Comparison of ENCODE assay signal across 8 mouse cellular contexts in genomic region chr5:35728957-35729460, GRCm38 (mm10). TPM values are rescaled to one million over a fixed set of nuclear protein-coding genes. Genes with fewer than 3 reads are reported as not detected.
DNase-seq lines count a peak whose midpoint lies in the region; ATAC-seq and TF ChIP-seq lines count a peak whose summit lies in the region.

No protein-coding gene starts in this region.

- H3K36me3 ChIP-seq in embryonic facial prominence, embryonic 10.5 days (replicated peaks): no peaks in the 10 kb centered on the region
- H3K36me3 ChIP-seq in heart, embryonic 14.5 days (ENCODE audit: control insufficient read depth, insufficient read depth, low read length): no peaks in the 10 kb centered on the region
- H3K36me3 ChIP-seq in kidney, embryonic 16.5 days (ENCODE audit: insufficient read depth, low read length): no peaks in the 10 kb centered on the region
- H3K36me3 ChIP-seq in liver, embryonic 12.5 days: no peaks in the 10 kb centered on the region
- no peaks in the 10 kb centered on the region for H3K36me3 ChIP-seq in thymus, adult 2 months (ENCODE audit: control insufficient read depth, insufficient read depth, low read length)

- peak; percentile 90 for DNase-seq in A20 (ENCODE audit: low read depth, low spot score)
- peak; percentile 73 to 87 for DNase-seq in adrenal gland, adult (ENCODE audit: inconsistent age in 2 of 2, low spot score in 1 of 2)
- DNase-seq in embryonic facial prominence, embryonic 10.5 days (ENCODE audit: low spot score): peak; percentile 70
- DNase-seq in natural killer cell, adult 2 months (ENCODE audit: low spot score in 2 of 2): peak; percentile 72 to 73
- peak; percentile 47 for DNase-seq in thymus, adult 2 months

- H3K4me3 ChIP-seq in embryonic facial prominence, embryonic 10.5 days: peak overlapping the region; percentile 14
- H3K4me3 ChIP-seq in heart, embryonic 14.5 days (ENCODE audit: control insufficient read depth in 1 of 2, insufficient read depth in 1 of 2, low read depth in 1 of 2, low read length in 2 of 2): peak overlapping the region; percentile 33 to 44
- H3K4me3 ChIP-seq in kidney, embryonic 16.5 days (ENCODE audit: low read length): peak overlapping the region; percentile 44
- peak overlapping the region; percentile 25 for H3K4me3 ChIP-seq in liver, embryonic 12.5 days
- peak overlapping the region; percentile 19; the same call in 1 of the 2 replicates for H3K4me3 ChIP-seq in thymus, adult 2 months (ENCODE audit: control insufficient read depth, insufficient read depth, low read length)

- H3K9ac ChIP-seq in heart, embryonic 14.5 days (ENCODE audit: low read length): peak overlapping the region; percentile 69
- H3K9ac ChIP-seq in kidney, embryonic 16.5 days (replicated peaks; ENCODE audit: low read length): peak overlapping the region; percentile 37
- 0 out of 2 replicates have a peak overlapping the region, but pooled peaks have one; percentile 36 for H3K9ac ChIP-seq in liver, embryonic 12.5 days

- peak overlapping the region; percentile 57 for H3K4me2 ChIP-seq in heart, embryonic 14.5 days (ENCODE audit: low read length)
- peak overlapping the region; percentile 54 for H3K4me2 ChIP-seq in kidney, embryonic 16.5 days (replicated peaks; ENCODE audit: low read depth, low read length)
- peak overlapping the region; percentile 41 for H3K4me2 ChIP-seq in liver, embryonic 12.5 days

- H3K27ac ChIP-seq in embryonic facial prominence, embryonic 10.5 days (replicated peaks): peak overlapping the region; percentile 80
- H3K27ac ChIP-seq in heart, embryonic 14.5 days (replicated peaks in 1 of 2; ENCODE audit: control insufficient read depth in 1 of 2, insufficient read depth in 1 of 2, low read depth in 2 of 2, low read length in 2 of 2): peak overlapping the region; percentile 89 to 93
- peak overlapping the region; percentile 98 for H3K27ac ChIP-seq in kidney, embryonic 16.5 days (ENCODE audit: low read length)
- peak overlapping the region; percentile 61 for H3K27ac ChIP-seq in liver, embryonic 12.5 days
- no peak overlapping the region for H3K27ac ChIP-seq in thymus, adult 2 months (ENCODE audit: control insufficient read depth, insufficient read depth, low read length)

- H3K9me3 ChIP-seq in embryonic facial prominence, embryonic 10.5 days: no peaks in the 10 kb centered on the region
- no peaks in the 10 kb centered on the region for H3K9me3 ChIP-seq in heart, embryonic 14.5 days (ENCODE audit: control insufficient read depth, low read length)
- no peaks in the 10 kb centered on the region for H3K9me3 ChIP-seq in kidney, embryonic 16.5 days (ENCODE audit: low read length)
- no peaks in the 10 kb centered on the region for H3K9me3 ChIP-seq in liver, embryonic 12.5 days (replicated peaks)

- TF ChIP-seq CTCF in thymus, adult 2 months (IDR thresholded peaks at IDR 0.05; ENCODE audit: borderline replicate concordance, control insufficient read depth, extremely low read depth, insufficient read depth, low read length, poor library complexity): no peak

- H3K27me3 ChIP-seq in embryonic facial prominence, embryonic 10.5 days (replicated peaks; ENCODE audit: low read depth, poor library complexity, severe bottlenecking): no peaks in the 10 kb centered on the region
- H3K27me3 ChIP-seq in heart, embryonic 14.5 days (ENCODE audit: control insufficient read depth, insufficient read depth, low read length): no peaks in the 10 kb centered on the region
- H3K27me3 ChIP-seq in kidney, embryonic 16.5 days (ENCODE audit: insufficient read depth, low read length): no peaks in the 10 kb centered on the region
- H3K27me3 ChIP-seq in liver, embryonic 12.5 days (replicated peaks): no peaks in the 10 kb centered on the region
- H3K27me3 ChIP-seq in thymus, adult 2 months (ENCODE audit: control insufficient read depth, insufficient read depth, low read length): no peaks in the 10 kb centered on the region

- peak; percentile 73 for ATAC-seq in heart, embryonic 14.5 days (ENCODE audit: insufficient number of reproducible peaks, insufficient read depth, low FRiP score, low read depth)
- ATAC-seq in kidney, embryonic 16.5 days (ENCODE audit: low FRiP score, low TSS enrichment): peak; percentile 97
- peak; percentile 69 for ATAC-seq in liver, embryonic 12.5 days

- H3K4me1 ChIP-seq in embryonic facial prominence, embryonic 10.5 days: peaks cover 13% of the 10 kb centered on the region
- H3K4me1 ChIP-seq in heart, embryonic 14.5 days (ENCODE audit: control insufficient read depth in 2 of 2, insufficient read depth in 2 of 2, low read length in 2 of 2): peaks cover 17 to 24% of the 10 kb centered on the region in 2 experiments
- H3K4me1 ChIP-seq in kidney, embryonic 16.5 days (ENCODE audit: insufficient read depth, low read length): peaks cover 52% of the 10 kb centered on the region
- peaks cover 11% of the 10 kb centered on the region for H3K4me1 ChIP-seq in liver, embryonic 12.5 days
- H3K4me1 ChIP-seq in thymus, adult 2 months (replicated peaks; ENCODE audit: control insufficient read depth, insufficient read depth, low read length): peaks cover 21% of the 10 kb centered on the region

- TF ChIP-seq POLR2A in thymus, adult 2 months (IDR thresholded peaks at IDR 0.05; ENCODE audit: control insufficient read depth, extremely low read depth, insufficient read depth, low read length, poor library complexity): no peak

- 50% methylated on average over 11 of the region's 11 CpGs for WGBS in embryonic facial prominence, embryonic 10.5 days
- 58% methylated on average over 11 of the region's 11 CpGs for WGBS in heart, embryonic 14.5 days
- 32% methylated on average over 11 of the region's 11 CpGs for whole genome bisulfite sequencing in kidney, embryonic 16.5 days
- 14% methylated on average over 11 of the region's 11 CpGs for WGBS in liver, embryonic 12.5 days (ENCODE audit: insufficient replicate concordance)
- WGBS in thymus, adult 2 months: 10% methylated on average over 11 of the region's 11 CpGs

RNA-seq across cellular contexts. Expression of gene Sh3tc1, which starts 10.8 kb away (rescaled TPM):
- 3.7 and 4.3 TPM in 2 replicates for polyA plus RNA-seq in embryonic facial prominence, embryonic 10.5 days (2016; fragmentation: Nextera tagmentation; extraction: Ambion mirVana)
- 6.3 and 7.8 TPM in 2 replicates for polyA plus RNA-seq in heart, embryonic 14.5 days (2014; fragmentation: Nextera tagmentation; extraction: Ambion mirVana)
- polyA plus RNA-seq in kidney, embryonic 16.5 days (2015; fragmentation: Nextera tagmentation; extraction: Ambion mirVana): 25.2 and 27.6 TPM in 2 replicates
- polyA plus RNA-seq in liver, embryonic 12.5 days (2016; fragmentation: Nextera tagmentation; extraction: Ambion mirVana): 3.3 and 3.8 TPM in 2 replicates
- 4.4 and 5.2 TPM in 2 replicates for polyA plus RNA-seq in thymus, adult 2 months (2012; rRNA removed)

RNA-seq across cellular contexts. Expression of gene Ablim2, which starts 28.7 kb away (rescaled TPM):
- 0.38 and 0.51 TPM in 2 replicates for polyA plus RNA-seq in embryonic facial prominence, embryonic 10.5 days (2016; fragmentation: Nextera tagmentation; extraction: Ambion mirVana)
- polyA plus RNA-seq in heart, embryonic 14.5 days (2014; fragmentation: Nextera tagmentation; extraction: Ambion mirVana): 3.7 and 4.0 TPM in 2 replicates
- 2.8 and 3.0 TPM in 2 replicates for polyA plus RNA-seq in kidney, embryonic 16.5 days (2015; fragmentation: Nextera tagmentation; extraction: Ambion mirVana)
- polyA plus RNA-seq in liver, embryonic 12.5 days (2016; fragmentation: Nextera tagmentation; extraction: Ambion mirVana): 0.08 and 0.12 TPM in 2 replicates
- polyA plus RNA-seq in thymus, adult 2 months (2012; rRNA removed): 4.0 and 4.5 TPM in 2 replicates

RNA-seq across cellular contexts. Expression of gene Htra3, which starts 49.4 kb away (rescaled TPM):
- 4.2 and 5.4 TPM in 2 replicates for polyA plus RNA-seq in embryonic facial prominence, embryonic 10.5 days (2016; fragmentation: Nextera tagmentation; extraction: Ambion mirVana)
- polyA plus RNA-seq in heart, embryonic 14.5 days (2014; fragmentation: Nextera tagmentation; extraction: Ambion mirVana): 7.6 and 7.8 TPM in 2 replicates
- polyA plus RNA-seq in kidney, embryonic 16.5 days (2015; fragmentation: Nextera tagmentation; extraction: Ambion mirVana): 16.9 and 18.4 TPM in 2 replicates
- 1.2 and 1.4 TPM in 2 replicates for polyA plus RNA-seq in liver, embryonic 12.5 days (2016; fragmentation: Nextera tagmentation; extraction: Ambion mirVana)
- polyA plus RNA-seq in thymus, adult 2 months (2012; rRNA removed): 24.1 and 37.3 TPM in 2 replicates
